Mouse (Mus musculus): ENCODE data around the gene Trib3. TPM values are rescaled to one million over a fixed set of nuclear protein-coding genes. Genes with fewer than 3 reads are reported as not detected.

The Trib3 gene
- polyA plus RNA-seq, 2 experiments from 2014 or later: 3.4 to 5.1 TPM

GRCm38 (mm10) chr2:152346776-152347465, 3.1 kb upstream of the Trib3 start:
- ATAC-seq: no peak

GRCm38 (mm10) chr2:152345393-152345792, 1.6 kb upstream of the Trib3 start:
- ATAC-seq: no peak

GRCm38 (mm10) chr2:152344909-152345308, 1.1 kb upstream of the Trib3 start:
- no peak for ATAC-seq

GRCm38 (mm10) chr2:152344361-152344760, 529 bp upstream of the Trib3 start:
- peak; percentile 22 for ATAC-seq

GRCm38 (mm10) chr2:152339631-152340179, 4.1 kb downstream of the Trib3 start:
- ATAC-seq: no peak

GRCm38 (mm10) chr2:152338319-152338718, 5.5 kb downstream of the Trib3 start:
- no peak for ATAC-seq

GRCm38 (mm10) chr2:152337591-152338212, 6.1 kb downstream of the Trib3 start:
- no peak for ATAC-seq

- ATAC-seq: no peak
Measured at GRCm38 (mm10) chr2:152336856-152337255, 7.0 kb downstream of the Trib3 start.

GRCm38 (mm10) chr2:152335289-152335820, 8.5 kb downstream of the Trib3 start:
- no peak for ATAC-seq

- ATAC-seq: no peak
Measured at GRCm38 (mm10) chr2:152333345-152334006, 10.4 kb downstream of the Trib3 start.

- ATAC-seq: peak; percentile 92
Measured at GRCm38 (mm10) chr2:152332101-152332825, 11.6 kb downstream of the Trib3 start, which contains the start of gene Rbck1. Rbck1 (minus strand) TSS chr2:152332653.

GRCm38 (mm10) chr2:152330858-152331423, 12.9 kb downstream of the Trib3 start:
- ATAC-seq: no peak

- ATAC-seq: no peak
Measured at GRCm38 (mm10) chr2:152327980-152328379, 15.9 kb downstream of the Trib3 start.

- no peak for ATAC-seq
Measured at GRCm38 (mm10) chr2:152326654-152327053, 17.2 kb downstream of the Trib3 start.

GRCm38 (mm10) chr2:152326157-152326556, 17.7 kb downstream of the Trib3 start:
- no peak for ATAC-seq

GRCm38 (mm10) chr2:152324842-152325241, 19.0 kb downstream of the Trib3 start:
- no peak for ATAC-seq

GRCm38 (mm10) chr2:152323971-152324370, 19.9 kb downstream of the Trib3 start:
- ATAC-seq: no peak

GRCm38 (mm10) chr2:152322198-152322597, 21.6 kb downstream of the Trib3 start:
- no peak for ATAC-seq

- ATAC-seq: no peak
Measured at GRCm38 (mm10) chr2:152321558-152321957, 22.3 kb downstream of the Trib3 start.

GRCm38 (mm10) chr2:152317054-152317453, 26.8 kb downstream of the Trib3 start:
- no peak for ATAC-seq

GRCm38 (mm10) chr2:152313926-152314325, 29.9 kb downstream of the Trib3 start:
- no peak for ATAC-seq

GRCm38 (mm10) chr2:152312996-152313395, 30.8 kb downstream of the Trib3 start:
- no peak for ATAC-seq
